Mouse (Mus musculus): ENCODE measurements around the gene Scyl1. TPM values are rescaled to one million over a fixed set of nuclear protein-coding genes. Genes with fewer than 3 reads are reported as not detected.
A peak's percentile ranks its signal among the peaks of the same experiment; 100 is the strongest.

The Scyl1 gene
- polyA plus RNA-seq, 1 experiment from 2014 or later, result 73.5 TPM

DNA sequence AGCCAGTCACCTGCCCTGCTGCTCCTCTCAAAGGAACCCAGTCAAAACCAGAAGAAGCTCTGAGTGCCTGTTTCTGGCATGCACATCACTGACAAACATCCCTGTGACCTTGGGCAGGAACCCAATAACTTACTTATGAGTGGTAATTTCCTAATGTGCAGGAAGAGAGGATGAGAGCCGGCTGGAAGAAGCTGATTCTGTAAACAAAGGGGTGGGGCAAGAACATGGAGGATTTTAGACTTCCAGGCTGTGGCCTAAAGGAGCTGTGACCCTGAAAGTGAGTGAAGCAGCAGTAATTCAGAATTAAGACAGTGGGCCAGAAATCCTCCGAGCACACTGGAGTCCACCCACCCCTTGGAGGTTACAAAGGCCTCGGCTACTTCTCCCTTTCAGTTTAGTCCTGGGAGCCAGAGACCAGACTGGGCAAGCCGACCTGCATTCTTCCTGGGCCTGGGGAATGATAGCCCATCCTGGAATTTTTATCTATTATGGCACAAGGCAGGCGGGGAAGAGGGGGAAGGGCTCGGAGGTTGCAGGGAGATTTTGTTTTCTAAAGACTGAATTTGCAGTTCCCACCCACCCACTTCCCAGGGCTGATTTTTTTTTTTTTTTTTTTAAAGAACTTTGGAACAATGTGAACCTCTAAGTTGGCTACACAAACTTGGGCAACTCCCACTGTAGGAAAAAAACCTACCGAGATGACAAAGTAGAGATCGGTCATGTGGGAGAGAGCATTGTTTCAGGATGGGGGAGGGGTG is 35.0 kb upstream of the Scyl1 start:
- Histone ChIP-seq H3K4me1 (ENCODE audit: control insufficient read depth, insufficient read depth, low read length) (peaks cover 53% of the 10 kb centered on the region), H3K4me2 (ENCODE audit: low read length) (no peak overlapping the region; the same call in 1 of the 2 replicates)

DNA sequence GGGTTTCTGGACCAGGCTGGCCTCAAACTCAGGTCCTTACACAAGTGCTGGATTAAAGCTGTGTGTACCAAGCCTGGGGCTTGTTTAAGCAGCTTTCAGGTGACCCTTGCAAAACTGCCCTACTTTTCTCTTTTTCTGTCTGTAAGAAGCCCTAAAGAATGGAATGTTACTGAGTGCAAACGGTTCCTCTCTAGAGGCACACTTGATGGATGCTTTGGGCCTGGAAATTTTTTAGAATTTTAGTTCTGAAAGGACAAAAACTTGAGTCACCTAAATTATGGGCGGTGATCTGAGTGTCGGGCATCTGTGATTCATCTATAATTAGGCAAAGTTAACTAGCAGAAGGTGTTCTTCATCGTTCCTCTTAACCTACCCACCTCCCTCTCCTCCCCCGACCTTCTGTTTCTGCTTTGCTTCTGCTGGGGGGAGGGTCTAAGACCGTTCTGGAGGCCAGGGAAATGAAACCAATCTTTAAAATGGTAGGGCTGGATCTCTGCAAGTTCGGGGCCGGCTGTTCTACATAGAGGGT is 33.2 kb upstream of the Scyl1 start:
- ATAC-seq (ENCODE audit: low FRiP score, low TSS enrichment) (no peak), DNase-seq (no peak)
- H3K4me3 ChIP-seq (replicated peaks; ENCODE audit: low read depth, low read length), result 0 out of 2 replicates have a peak overlapping the region, but pooled peaks have one; percentile 74
- no peaks in the 10 kb centered on the region for H3K27me3 ChIP-seq (ENCODE audit: control insufficient read depth, insufficient read depth, low read length)
- H3K9me3 ChIP-seq (ENCODE audit: control insufficient read depth, low read length), result no peaks in the 10 kb centered on the region
- H3K9ac ChIP-seq (replicated peaks; ENCODE audit: low read length), result peak overlapping the region; percentile 72
- peaks cover 36% of the 10 kb centered on the region for H3K4me1 ChIP-seq (ENCODE audit: control insufficient read depth, insufficient read depth, low read length)
- peak overlapping the region; percentile 93 for H3K4me2 ChIP-seq (ENCODE audit: low read length)
- WGBS, result 44% methylated on average over 8 of the region's 8 CpGs
- no peaks in the 10 kb centered on the region for H3K36me3 ChIP-seq (ENCODE audit: control insufficient read depth, insufficient read depth, low read length)
- H3K27ac ChIP-seq (replicated peaks; ENCODE audit: low read depth, low read length), result peak overlapping the region; percentile 100

More for the DNA sequence above, 35.0 kb upstream of the Scyl1 start:
- Histone ChIP-seq H3K27ac (replicated peaks; ENCODE audit: low read depth, low read length) (peak overlapping the region; percentile 33), H3K9ac (replicated peaks; ENCODE audit: low read length) (no peak overlapping the region; the same call in 1 of the 2 replicates), H3K9me3 (ENCODE audit: control insufficient read depth, low read length) (no peaks in the 10 kb centered on the region), H3K4me3 (replicated peaks; ENCODE audit: low read depth, low read length) (no peak overlapping the region), H3K36me3 (ENCODE audit: control insufficient read depth, insufficient read depth, low read length) (no peaks in the 10 kb centered on the region), H3K27me3 (ENCODE audit: control insufficient read depth, insufficient read depth, low read length) (no peaks in the 10 kb centered on the region)
- DNase-seq, result peak; percentile 20
- 4% methylated on average over 8 of the region's 8 CpGs for WGBS
- no peak for ATAC-seq (ENCODE audit: low FRiP score, low TSS enrichment)

DNA sequence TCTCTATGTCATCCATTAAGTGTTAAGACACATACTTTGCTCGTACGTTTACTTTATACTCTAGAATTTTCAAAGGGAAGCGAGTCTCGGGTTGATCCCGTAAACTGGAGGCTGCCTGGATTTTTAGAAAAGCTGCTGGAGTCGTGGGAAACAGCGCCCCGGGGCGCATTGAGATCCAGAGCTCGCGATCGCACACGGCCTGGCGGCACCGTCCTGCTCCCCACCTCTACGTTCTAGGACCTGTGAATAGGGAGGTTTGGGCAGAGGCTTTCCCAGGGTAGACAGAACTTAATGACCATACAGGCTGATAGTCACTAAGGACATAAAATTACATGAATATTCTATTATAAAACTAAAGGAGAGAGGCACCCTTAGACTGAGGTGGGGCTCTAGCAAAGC is 32.7 kb upstream of the Scyl1 start:
- peak overlapping the region; percentile 93 for H3K4me2 ChIP-seq (ENCODE audit: low read length)
- ATAC-seq (ENCODE audit: low FRiP score, low TSS enrichment), result peak; percentile 43; the same call in 1 of the 2 replicates
- peak overlapping the region; percentile 74 for H3K4me3 ChIP-seq (replicated peaks; ENCODE audit: low read depth, low read length)
- under 1% methylated on average over 16 of the region's 16 CpGs for WGBS
- H3K27ac ChIP-seq (replicated peaks; ENCODE audit: low read depth, low read length), result peak overlapping the region; percentile 100
- H3K9me3 ChIP-seq (ENCODE audit: control insufficient read depth, low read length), result no peaks in the 10 kb centered on the region
- no peak for DNase-seq
- H3K4me1 ChIP-seq (ENCODE audit: control insufficient read depth, insufficient read depth, low read length), result peaks cover 36% of the 10 kb centered on the region
- peak overlapping the region; percentile 72 for H3K9ac ChIP-seq (replicated peaks; ENCODE audit: low read length)
- H3K36me3 ChIP-seq (ENCODE audit: control insufficient read depth, insufficient read depth, low read length), result peaks cover 3% of the 10 kb centered on the region
- H3K27me3 ChIP-seq (ENCODE audit: control insufficient read depth, insufficient read depth, low read length), result no peaks in the 10 kb centered on the region

DNA sequence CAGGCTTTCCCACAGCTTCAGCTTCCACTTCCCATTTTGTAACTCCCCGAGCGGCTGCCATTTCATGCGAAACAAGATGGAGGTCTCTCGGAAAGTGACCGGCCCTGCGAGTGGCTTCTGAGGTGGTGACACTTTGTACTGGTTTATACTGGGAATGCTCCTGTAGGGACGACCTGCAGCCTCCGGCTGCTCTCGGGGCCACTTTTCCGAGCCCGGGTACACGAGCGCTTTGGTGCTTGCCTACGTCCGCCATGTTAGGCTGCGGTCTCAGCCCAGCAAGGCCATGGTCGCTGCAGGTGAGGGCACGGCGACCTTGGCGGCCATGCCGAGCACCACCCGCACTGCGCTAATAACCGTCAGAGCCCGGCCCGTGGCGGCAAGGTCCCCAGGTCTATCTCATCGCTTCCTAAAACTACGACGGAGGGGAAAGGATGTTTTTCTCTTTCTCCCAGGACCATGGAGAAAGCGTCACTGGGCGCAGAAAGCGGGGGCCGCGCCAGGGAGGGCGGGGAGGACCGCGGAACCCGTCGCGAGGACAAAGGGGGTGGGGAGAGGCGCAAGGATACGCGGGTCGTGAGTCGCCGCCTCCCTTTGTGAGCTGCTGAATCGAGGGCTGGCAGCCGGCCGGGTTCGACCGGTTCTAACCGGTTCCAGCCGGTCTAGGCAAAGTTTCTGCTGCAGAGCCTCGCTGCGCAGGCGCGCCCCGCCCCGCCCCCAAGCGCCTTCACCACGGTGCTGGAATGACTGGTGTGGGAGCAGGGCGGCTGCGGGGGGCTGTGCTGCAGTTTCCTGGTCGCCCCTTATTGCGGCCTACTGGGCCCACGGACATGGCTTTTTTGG is 32.0 kb upstream of the Scyl1 start:
- Histone ChIP-seq H3K4me2 (ENCODE audit: low read length) (peak overlapping the region; percentile 93), H3K4me3 (replicated peaks; ENCODE audit: low read depth, low read length) (peak overlapping the region; percentile 74), H3K9me3 (ENCODE audit: control insufficient read depth, low read length) (no peaks in the 10 kb centered on the region), H3K4me1 (ENCODE audit: control insufficient read depth, insufficient read depth, low read length) (peaks cover 36% of the 10 kb centered on the region), H3K27ac (replicated peaks; ENCODE audit: low read depth, low read length) (peak overlapping the region; percentile 100), H3K27me3 (ENCODE audit: control insufficient read depth, insufficient read depth, low read length) (no peaks in the 10 kb centered on the region), H3K9ac (replicated peaks; ENCODE audit: low read length) (peak overlapping the region; percentile 98), H3K36me3 (ENCODE audit: control insufficient read depth, insufficient read depth, low read length) (peaks cover 8% of the 10 kb centered on the region)
- WGBS, result under 1% methylated on average over 67 of the region's 67 CpGs
- ATAC-seq (ENCODE audit: low FRiP score, low TSS enrichment), result peak; percentile 96
- DNase-seq, result peak; percentile 100

DNA sequence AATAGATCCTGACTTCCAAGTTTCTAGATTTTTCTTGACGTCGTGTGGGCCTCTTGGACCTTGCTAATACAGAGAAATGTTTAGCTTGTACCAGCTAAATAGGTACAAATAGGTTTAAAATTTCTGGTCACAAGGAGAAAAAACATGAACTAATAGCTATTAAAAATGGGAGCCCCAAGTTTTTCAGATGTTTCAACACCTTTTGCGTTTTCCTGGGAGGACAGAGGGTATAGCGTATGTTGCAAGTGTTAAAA is 31.5 kb upstream of the Scyl1 start:
- Histone ChIP-seq H3K9ac (replicated peaks; ENCODE audit: low read length) (peak overlapping the region; percentile 98), H3K4me2 (ENCODE audit: low read length) (peak overlapping the region; percentile 93), H3K36me3 (ENCODE audit: control insufficient read depth, insufficient read depth, low read length) (peaks cover 13% of the 10 kb centered on the region), H3K27me3 (ENCODE audit: control insufficient read depth, insufficient read depth, low read length) (no peaks in the 10 kb centered on the region), H3K9me3 (ENCODE audit: control insufficient read depth, low read length) (no peaks in the 10 kb centered on the region), H3K27ac (replicated peaks; ENCODE audit: low read depth, low read length) (peak overlapping the region; percentile 100), H3K4me3 (replicated peaks; ENCODE audit: low read depth, low read length) (peak overlapping the region; percentile 74), H3K4me1 (ENCODE audit: control insufficient read depth, insufficient read depth, low read length) (peaks cover 36% of the 10 kb centered on the region)
- DNase-seq (no peak), ATAC-seq (ENCODE audit: low FRiP score, low TSS enrichment) (no peak)
- WGBS, result under 1% methylated on average over 4 of the region's 4 CpGs

DNA sequence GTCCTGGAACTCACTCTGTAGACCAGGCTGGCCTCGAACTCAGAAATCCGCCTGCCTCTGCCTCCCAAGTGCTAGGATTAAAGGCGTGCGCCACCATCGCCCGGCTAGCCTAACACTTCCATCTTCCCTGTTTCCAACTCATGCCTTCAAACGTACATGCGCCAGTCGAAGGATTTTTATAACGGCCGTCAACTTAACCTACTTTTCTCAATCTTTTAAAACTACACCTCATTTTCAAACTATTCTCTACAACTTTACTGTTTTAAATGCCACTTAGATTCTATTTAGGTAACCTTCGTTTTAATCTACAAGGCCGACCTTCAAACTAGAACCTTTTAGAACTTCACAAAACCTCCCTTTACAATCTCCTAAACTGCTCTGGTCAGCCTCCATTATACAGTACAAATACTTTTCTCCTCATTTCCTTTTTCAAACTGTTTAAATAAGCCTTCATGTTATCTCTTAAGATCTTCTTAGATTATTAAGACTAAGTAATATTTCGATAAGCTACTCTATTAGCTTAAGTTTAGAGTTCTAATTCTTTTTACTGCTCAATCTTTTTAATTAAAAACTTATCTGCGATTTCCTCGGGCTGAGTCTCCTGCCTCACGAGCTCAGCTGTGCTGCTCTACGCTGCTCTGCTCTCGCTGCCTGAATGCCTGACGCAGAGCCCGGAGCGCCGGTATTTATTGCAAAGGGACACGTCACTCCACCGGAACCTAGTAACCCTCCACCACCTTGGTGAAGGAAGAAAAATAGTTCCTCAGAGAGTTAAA is 31.0 kb upstream of the Scyl1 start:
- Histone ChIP-seq H3K27ac (replicated peaks; ENCODE audit: low read depth, low read length) (peak overlapping the region; percentile 100), H3K4me3 (replicated peaks; ENCODE audit: low read depth, low read length) (peak overlapping the region; percentile 74), H3K4me2 (ENCODE audit: low read length) (peak overlapping the region; percentile 93), H3K4me1 (ENCODE audit: control insufficient read depth, insufficient read depth, low read length) (peaks cover 36% of the 10 kb centered on the region), H3K9ac (replicated peaks; ENCODE audit: low read length) (peak overlapping the region; percentile 98), H3K27me3 (ENCODE audit: control insufficient read depth, insufficient read depth, low read length) (no peaks in the 10 kb centered on the region), H3K9me3 (ENCODE audit: control insufficient read depth, low read length) (no peaks in the 10 kb centered on the region), H3K36me3 (ENCODE audit: control insufficient read depth, insufficient read depth, low read length) (peaks cover 18% of the 10 kb centered on the region)
- under 1% methylated on average over 25 of the region's 25 CpGs for WGBS
- DNase-seq (peak; percentile 98), ATAC-seq (ENCODE audit: low FRiP score, low TSS enrichment) (0 out of 2 replicates have a peak, but pooled peaks have one; percentile 51)

DNA sequence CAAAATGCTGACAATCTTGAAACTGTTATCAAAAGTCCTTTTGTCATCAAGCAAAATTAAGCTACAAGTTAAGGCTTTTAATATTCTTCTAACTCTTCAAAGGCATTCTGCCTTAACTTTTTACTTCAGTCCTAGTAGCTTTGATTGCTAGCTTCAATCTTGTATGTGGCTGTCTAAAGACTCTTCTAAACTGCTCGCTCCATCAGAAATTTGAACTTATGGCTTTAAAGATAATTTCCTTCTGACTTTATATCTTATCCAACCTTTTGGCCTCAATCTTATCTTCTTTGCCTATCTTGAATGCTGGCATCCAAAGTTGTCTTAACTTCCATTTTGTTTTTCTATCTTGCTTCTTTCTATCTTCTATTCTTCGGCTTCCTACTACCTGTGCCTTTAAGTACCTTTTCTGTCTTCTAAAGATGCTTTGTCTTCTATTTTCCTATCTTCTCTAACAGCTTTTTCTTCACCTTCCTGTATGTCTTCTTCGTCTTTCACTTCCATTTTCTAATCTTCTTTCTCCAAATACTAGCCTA is 30.3 kb upstream of the Scyl1 start:
- ATAC-seq (ENCODE audit: low FRiP score, low TSS enrichment) (no peak), DNase-seq (peak; percentile 48)
- H3K27ac ChIP-seq (replicated peaks; ENCODE audit: low read depth, low read length), result peak overlapping the region; percentile 100
- 7% methylated on average over 3 of the region's 3 CpGs for WGBS
- H3K4me2 ChIP-seq (ENCODE audit: low read length), result peak overlapping the region; percentile 93
- H3K36me3 ChIP-seq (ENCODE audit: control insufficient read depth, insufficient read depth, low read length), result peaks cover 25% of the 10 kb centered on the region
- H3K4me3 ChIP-seq (replicated peaks; ENCODE audit: low read depth, low read length), result peak overlapping the region; percentile 74
- peaks cover 36% of the 10 kb centered on the region for H3K4me1 ChIP-seq (ENCODE audit: control insufficient read depth, insufficient read depth, low read length)
- no peaks in the 10 kb centered on the region for H3K27me3 ChIP-seq (ENCODE audit: control insufficient read depth, insufficient read depth, low read length)
- H3K9me3 ChIP-seq (ENCODE audit: control insufficient read depth, low read length), result no peaks in the 10 kb centered on the region
- peak overlapping the region; percentile 91 for H3K9ac ChIP-seq (replicated peaks; ENCODE audit: low read length)

Measured in midbrain, embryonic 14.5 days (tissue).